Mouse (Mus musculus): Measurements from ENCODE around the gene Rbp2.

Rbp2 gene

DNA sequence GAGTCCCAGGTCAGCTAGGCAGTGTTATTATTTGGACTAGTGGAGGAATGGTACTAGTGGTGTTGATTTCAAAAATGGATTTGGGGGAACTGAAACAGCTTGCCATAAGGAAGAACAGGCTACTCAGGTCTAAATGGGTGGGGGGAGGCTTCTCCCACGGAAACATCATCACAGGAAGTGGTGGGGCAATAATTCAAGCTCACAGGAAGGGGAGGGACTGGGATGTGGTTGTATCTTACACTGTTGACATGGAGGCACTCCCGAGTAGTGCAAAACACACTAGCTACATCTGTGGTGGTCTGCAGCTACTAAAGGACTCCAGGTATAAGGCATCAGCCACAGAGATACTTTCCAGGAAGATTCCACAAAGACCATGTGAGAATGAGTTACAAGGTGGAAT, 38.0 kb downstream of the Rbp2 start:
- no peak for DNase-seq (ENCODE audit: extremely low read depth, insufficient read length, low spot score)

GRCm38 (mm10) chr9:98524786-98525542, 39.0 kb downstream of the Rbp2 start:
- no peak for DNase-seq (ENCODE audit: extremely low read depth, insufficient read length, low spot score)

DNA sequence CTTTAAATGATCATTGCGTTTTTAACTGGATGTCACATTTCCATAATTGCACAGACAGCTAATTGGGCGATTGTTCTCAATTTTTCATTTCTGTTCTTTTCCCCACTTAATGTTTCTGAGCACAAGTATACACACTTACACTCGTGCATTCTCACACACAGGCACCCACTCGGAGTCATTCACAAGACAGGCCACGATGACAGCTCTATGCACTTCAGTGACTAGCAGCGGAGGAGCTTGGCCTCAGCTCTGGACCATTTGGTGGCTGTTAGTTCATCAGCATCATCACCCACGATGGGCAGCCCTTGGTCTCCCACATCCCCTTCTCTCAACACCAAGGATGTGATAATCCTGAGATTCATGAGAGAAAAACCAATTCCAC, 39.6 kb downstream of the Rbp2 start:
- DNase-seq (ENCODE audit: extremely low read depth, insufficient read length, low spot score), result no peak

DNA sequence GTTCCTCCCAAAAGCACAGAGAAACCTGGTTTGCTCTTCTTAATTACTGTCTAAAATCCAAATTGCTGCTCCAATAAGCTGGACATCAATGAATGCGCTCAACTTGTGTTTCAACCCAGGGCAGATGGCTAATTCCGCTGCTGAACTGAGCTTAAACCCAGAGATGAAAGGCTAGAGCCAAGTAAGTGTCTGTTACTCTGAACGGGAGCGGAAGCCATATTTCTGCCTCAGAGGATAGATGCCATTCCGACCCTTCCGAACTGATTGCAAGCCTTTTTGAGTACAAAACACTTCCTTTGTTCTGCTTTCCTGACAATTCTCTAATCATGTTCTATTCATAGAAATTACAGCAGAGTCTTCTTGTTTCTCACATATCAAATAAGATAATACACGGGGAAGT, 41.3 kb downstream of the Rbp2 start:
- DNase-seq (ENCODE audit: extremely low read depth, insufficient read length, low spot score), result no peak

GRCm38 (mm10) chr9:98529776-98530175, 43.9 kb downstream of the Rbp2 start:
- no peak for DNase-seq (ENCODE audit: extremely low read depth, insufficient read length, low spot score)

- DNase-seq (ENCODE audit: extremely low read depth, insufficient read length, low spot score), result no peak
Observed at GRCm38 (mm10) chr9:98530999-98531398, 45.1 kb downstream of the Rbp2 start.

- DNase-seq (ENCODE audit: extremely low read depth, insufficient read length, low spot score), result no peak
Observed at GRCm38 (mm10) chr9:98534675-98535280, 48.9 kb downstream of the Rbp2 start.

GRCm38 (mm10) chr9:98535763-98536162, 49.8 kb downstream of the Rbp2 start:
- no peak for DNase-seq (ENCODE audit: extremely low read depth, insufficient read length, low spot score)

GRCm38 (mm10) chr9:98538017-98538712, 52.2 kb downstream of the Rbp2 start:
- DNase-seq (ENCODE audit: extremely low read depth, insufficient read length, low spot score), result peak; percentile 15

DNA sequence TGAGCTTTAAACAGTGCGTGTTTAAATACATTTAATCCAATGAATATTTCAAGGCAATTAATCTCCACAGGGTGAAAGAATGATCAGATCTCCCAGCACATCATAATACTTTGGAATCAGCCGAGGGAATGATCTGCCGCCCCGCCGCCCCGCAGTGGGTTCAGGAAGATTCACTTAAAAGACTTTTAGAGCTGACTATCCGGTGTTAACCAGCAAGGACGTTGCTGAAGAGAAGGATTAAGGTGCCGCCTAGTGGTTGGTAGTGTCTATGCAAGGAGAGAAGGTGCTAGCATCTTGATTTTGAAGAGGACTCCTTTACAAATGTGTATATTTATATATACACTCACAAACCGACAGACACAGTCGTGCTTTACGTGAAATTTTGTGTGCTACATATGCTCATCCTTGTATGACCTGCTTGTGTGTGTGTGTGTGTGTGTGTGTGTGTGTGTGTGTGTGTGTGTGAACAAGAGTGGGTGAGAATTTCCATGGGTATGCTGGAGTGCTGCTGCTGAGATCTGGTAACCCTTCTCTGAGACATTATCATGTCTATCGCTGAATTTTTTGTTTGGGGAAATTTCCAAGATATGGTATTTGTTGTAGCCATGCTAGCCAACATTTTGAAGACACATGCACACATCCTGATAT, 52.9 kb downstream of the Rbp2 start:
- peak; percentile 22 for DNase-seq (ENCODE audit: extremely low read depth, insufficient read length, low spot score)

DNA sequence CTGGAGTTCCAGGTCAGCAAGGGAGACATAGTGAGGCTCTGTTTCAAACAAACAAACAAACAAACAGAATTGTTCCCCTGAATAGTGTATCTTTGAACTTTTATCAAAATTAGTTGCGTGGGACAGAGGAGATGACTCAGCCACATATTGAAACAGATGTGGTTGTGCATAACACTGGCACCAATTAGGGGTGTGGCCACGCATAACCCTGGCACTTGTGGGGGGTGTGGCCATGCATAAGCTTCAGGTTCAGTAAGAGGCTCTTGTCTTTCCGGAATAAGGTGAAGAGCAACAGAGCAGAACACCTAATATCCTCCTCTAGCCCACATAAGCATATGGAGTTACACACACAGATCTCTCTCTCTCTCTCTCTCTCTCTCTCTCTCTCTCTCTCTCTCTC, 58.1 kb downstream of the Rbp2 start:
- no peak for DNase-seq (ENCODE audit: extremely low read depth, insufficient read length, low spot score)

Measured in 3134 (cell line).